Mouse (Mus musculus) adrenal gland, postnatal 25 days (tissue): ENCODE data around the gene Rsbn1l. TPM values are rescaled to one million over a fixed set of nuclear protein-coding genes. Genes with fewer than 3 reads are reported as not detected.

ENCODE experiments used
- DNase-seq: peaks from one replicate; pipeline ENCODE4 v3.0.0; 2021; ENCODE audit warnings: mixed read lengths
- long read RNA-seq: library from polyadenylated mRNA; stranded (forward); transcript quantifications from one replicate; pipeline ENCODE4 v2.0.0, GENCODE M21; 2021
- total RNA-seq: library from RNA; stranded (reverse); gene quantifications from 2 replicates; pipeline ENCODE4 v1.2.3, GENCODE M21; 2021

Gene Rsbn1l
- total RNA-seq: 16.1 and 19.3 TPM in 2 replicates
- long read RNA-seq, partial matches to known transcripts: 4 of 6 reads
- long read RNA-seq, other reads (novel, unspliced or antisense): 2 of 6 reads

GRCm38 (mm10) chr5:20956298-20956697, at the start of gene Rsbn1l:
TSS of gene Rsbn1l (minus strand) at chr5:20956398.
- no peak for DNase-seq

- DNase-seq: no peak
These were observed 46.5 kb upstream of the Rsbn1l start for GRCm38 (mm10) chr5:21002723-21003122.

DNA sequence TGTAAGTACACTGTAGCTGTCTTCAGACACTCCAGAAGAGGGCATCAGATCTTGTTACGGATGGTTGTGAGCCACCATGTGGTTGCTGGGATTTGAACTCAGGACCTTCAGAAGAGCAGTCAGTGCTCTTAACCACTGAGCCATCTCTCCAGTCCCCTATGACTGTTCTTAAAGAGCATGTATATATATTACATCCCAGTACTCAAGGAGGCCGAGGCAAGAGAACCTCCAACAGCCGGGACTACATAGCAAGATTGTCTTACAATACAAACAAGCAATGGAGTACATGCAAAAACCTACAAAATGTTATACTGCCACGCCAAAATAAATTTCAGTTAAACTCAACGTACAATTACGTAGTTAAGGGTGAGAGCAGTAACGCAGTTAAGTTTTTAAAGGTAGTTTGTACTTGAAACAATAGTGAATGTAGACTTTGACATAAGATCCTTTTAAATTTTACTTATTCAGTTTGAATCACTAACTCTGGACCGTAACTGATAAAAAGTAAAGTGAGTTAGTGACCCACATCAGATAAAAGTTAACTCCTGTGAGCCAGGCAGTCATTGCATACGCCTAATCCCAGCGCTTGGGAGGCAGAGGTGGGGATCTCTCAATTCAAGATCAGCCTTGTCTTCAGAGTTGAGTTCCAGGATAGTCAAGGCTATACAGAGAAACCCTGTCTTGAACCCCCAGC, 45.6 kb upstream of the Rsbn1l start:
- no peak for DNase-seq

- no peak for DNase-seq
These were observed 42.2 kb upstream of the Rsbn1l start for GRCm38 (mm10) chr5:20998427-20998826.

DNA sequence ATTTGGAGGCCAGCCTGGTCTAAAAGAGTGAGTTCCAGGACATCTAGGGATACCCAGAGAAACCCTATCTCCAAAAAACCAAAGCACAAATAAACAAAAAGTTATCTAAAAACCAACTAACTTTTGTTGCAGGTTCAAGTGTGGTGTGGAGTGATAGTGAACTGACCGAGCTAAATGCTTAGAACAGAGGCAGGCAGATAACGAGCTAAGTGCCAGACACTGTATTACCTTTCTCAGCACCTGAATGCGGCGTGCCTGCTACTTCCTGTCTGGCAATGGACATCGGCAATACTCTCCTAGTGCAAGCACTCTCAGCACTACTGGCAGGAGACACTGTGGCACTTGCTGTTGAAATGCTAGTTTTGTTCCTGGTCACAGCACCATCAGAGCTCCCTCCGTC, 41.4 kb upstream of the Rsbn1l start:
- DNase-seq: no peak

DNA sequence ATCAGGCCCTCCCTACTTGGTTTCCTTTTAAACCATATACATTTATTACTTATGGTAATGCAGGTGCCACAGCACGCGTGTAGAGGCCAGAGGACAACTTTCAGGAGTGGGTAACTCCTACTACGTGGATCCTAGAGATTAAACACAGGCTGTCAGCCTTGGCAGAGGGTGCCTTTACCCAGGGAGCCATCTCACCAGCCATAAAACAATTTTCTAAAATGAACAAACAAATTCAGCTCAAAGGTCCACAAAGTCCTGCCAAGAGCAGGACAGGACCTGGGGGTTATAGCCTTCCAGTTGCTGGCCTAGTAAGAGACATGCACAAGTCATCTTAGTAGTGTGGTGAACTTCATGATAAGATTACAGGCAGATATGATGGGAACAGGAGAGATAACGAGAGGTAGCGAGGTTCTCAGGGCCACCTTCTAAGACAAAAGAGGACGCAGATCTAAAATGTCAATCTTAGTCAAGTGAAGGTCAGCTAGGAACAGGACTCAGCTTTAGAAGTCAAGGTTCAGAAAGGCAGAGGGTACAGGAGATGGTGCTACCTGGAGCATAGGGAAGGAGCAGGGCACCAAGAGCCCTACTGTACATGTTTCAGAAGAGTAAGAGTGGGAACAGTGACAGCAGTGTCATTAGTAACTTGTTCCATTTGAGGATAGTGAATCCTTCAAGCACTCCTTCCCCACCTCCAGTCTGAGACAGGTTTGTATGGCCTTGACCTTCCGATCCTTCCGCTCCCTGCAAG, 34.0 kb upstream of the Rsbn1l start:
- DNase-seq: no peak

- DNase-seq: no peak
These were observed 30.1 kb upstream of the Rsbn1l start for GRCm38 (mm10) chr5:20986271-20986670.

DNA sequence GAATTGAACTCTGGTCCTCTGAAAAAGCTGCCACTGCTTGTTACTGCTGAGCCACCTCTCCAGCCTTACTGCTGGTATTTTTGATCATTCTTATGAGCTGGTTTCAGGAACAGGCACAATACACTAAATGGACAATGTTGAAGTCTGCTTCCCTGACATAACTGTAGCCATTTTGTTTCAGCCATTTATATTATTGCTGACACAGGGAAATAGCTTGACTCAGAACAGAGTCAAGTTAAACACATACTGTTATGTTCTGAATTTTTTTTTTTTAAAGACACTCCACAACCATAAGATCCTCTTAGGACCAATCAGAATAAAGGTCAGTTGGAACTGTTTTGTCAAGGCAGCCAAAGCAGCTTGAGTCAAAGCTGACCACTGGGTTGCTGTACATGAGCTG, 27.3 kb upstream of the Rsbn1l start:
- no peak for DNase-seq

- DNase-seq: no peak
These were observed 18.5 kb upstream of the Rsbn1l start for GRCm38 (mm10) chr5:20974690-20975089.

GRCm38 (mm10) chr5:20973999-20974398, 17.8 kb upstream of the Rsbn1l start:
- DNase-seq: no peak

DNA sequence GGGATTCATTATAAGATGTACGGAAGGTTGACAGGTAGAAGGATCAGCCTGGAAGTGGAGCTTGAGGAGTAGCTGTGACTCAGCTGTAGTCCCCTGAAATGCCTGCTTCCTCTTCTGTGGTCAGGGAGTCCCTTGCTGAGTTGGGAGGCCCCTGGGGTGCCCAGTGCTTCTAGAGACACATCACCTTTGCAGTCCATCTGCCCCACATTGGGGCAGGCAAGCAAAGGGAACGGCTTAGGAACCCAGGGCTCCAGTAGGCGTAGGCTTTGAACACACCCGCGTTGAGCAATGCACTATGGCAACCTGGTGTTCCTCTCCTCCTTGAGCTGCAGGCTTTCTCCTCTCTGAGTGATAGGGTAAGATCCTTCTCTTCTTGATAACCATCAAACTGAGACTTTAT, 16.9 kb upstream of the Rsbn1l start:
- DNase-seq: no peak

- peak; percentile 60 for DNase-seq
These were observed 12.8 kb upstream of the Rsbn1l start for GRCm38 (mm10) chr5:20968963-20969362.

DNA sequence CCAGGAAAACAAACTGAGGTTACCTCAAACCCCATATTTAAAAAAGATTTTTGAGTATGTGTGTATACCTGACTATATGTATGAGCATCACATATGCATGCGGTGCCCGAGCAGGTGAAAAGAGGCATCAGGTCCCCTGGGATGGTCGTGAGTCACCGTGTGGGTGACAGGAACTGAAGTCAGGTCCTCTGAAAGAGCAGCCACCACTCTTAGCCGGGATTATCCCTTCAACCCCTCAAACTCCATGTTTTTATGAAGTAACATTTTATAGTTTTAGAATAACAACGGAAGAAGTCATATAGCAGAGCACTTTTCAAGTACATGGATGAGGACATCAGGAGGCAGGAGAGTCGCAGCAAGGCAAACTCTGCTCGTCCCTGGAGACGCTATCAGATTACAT, 12.3 kb upstream of the Rsbn1l start:
- no peak for DNase-seq

DNA sequence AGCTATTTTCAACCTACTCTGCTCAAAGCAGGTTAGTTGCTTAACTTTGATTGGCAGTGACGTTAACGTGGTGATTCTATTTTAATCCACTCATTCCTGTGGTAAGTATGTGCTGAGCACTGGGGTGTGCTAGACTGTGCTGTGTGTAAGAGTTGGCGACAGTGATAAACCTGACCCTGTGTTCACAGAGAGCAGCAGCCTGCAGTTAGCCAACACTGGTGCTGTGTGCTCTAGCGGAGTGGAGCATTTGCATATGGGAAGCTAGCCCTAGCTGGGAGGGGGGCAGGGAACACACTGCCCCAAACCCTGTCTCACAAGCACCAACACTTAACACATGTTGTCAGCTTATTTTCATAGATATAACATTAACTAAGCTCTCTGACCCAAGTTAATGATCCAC, 11.7 kb upstream of the Rsbn1l start:
- no peak for DNase-seq

GRCm38 (mm10) chr5:20964446-20964845, 8.2 kb upstream of the Rsbn1l start:
- DNase-seq: no peak

- no peak for DNase-seq
These were observed 7.1 kb upstream of the Rsbn1l start for GRCm38 (mm10) chr5:20963295-20963694.

GRCm38 (mm10) chr5:20960927-20961326, 4.7 kb upstream of the Rsbn1l start:
- DNase-seq: no peak

DNA sequence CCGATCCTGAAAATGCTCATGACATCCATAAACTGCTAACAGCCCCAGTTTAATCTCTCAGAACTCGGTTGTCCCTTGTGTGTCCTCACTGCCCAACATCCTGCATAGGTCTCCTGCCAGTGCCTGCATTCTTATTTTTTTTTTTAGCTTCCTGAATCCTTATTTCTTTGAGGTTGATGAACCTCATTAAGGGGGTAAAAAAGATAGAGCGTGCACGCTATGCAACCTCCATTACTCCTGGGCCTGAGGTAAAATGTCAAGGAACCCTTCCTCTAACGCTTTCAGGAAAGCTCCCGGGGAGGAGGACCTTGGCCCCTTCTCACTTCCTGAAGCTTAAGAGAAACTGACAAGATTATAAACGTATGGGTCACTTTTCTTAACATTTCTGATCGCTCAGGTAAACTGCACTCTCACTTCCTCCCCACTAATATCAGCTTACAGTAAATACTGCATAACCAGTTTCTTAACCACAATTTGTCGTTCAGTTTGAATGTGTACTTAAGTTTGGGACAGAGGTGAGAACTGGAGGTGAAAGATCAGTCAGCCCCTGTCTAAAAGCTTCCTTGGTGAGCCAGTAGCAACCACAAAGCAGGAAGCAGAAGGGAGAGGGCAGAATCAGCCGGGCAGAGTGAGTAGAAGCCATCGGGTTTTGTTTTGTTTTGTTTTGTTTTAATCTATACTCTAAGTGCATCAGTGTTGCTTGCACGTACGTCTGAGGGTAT, 923 bp downstream of the Rsbn1l start:
- no peak for DNase-seq

DNA sequence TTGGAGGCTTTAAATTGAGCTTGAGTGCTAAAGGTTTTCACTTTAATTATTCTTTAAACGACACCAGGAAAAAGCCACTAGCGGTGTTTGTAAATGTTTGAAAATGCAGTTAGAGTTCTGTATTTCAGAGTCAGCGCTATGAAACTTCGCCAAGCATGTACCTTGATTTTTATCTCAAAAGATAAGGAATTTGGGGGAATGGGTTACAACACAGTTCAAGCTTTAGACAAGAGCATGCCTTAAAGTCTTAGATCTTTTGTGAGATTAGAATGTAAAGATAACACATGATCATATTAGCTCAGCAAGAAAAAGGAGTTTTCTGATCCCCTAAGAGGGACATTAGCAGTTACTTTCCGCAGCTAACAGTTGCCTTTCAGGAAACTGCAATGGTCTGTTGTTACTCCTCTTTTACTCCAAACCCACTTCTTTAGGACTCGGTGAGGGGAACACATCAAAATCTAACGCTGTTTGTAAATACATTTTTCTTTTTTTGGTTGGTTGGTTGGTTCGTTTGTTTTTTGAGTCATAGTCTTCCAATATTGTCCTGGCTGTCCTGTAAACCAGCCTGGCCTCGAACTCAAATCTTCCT, 3.8 kb downstream of the Rsbn1l start:
- DNase-seq: no peak

- DNase-seq: peak; percentile 96
These were observed 4.4 kb downstream of the Rsbn1l start for GRCm38 (mm10) chr5:20951666-20952281.

- peak; percentile 61 for DNase-seq
These were observed 5.1 kb downstream of the Rsbn1l start for GRCm38 (mm10) chr5:20950855-20951650.

GRCm38 (mm10) chr5:20950516-20950854, 5.7 kb downstream of the Rsbn1l start:
- DNase-seq: no peak
